Mouse (Mus musculus) heart, embryonic 11.5 days (tissue): Measurements from ENCODE around the gene Map4k3. TPM values are rescaled to one million over a fixed set of nuclear protein-coding genes. Genes with fewer than 3 reads are reported as not detected.

Experiments used
- ATAC-seq: fragments of 200-750 bp; cut with Nextera tagmentation; replicated peaks from 2 replicates; pipeline ENCODE4 v1.8.0; 2017; ENCODE audit warnings: moderate library complexity; ENCODE audit not compliant: insufficient number of reproducible peaks, low FRiP score, low TSS enrichment
- H3K27ac ChIP-seq: fragments of 300-500 bp; sonication (generic); 2 replicates; pipeline ENCODE4 v1.5.1; 2014; ENCODE audit warnings: mild to moderate bottlenecking, low read depth, low read length
- H3K27me3 ChIP-seq: fragments of 300-500 bp; sonication (generic); 2 replicates; pipeline ENCODE4 v1.6.1; 2014; ENCODE audit warnings: mild to moderate bottlenecking, low read length, mixed read lengths; ENCODE audit not compliant: control insufficient read depth, insufficient read depth
- H3K36me3 ChIP-seq: fragments of 300-500 bp; sonication (generic); 2 replicates; pipeline ENCODE4 v1.6.1; 2014; ENCODE audit warnings: mild to moderate bottlenecking, low read length, moderate library complexity, mixed read lengths; ENCODE audit not compliant: control insufficient read depth, insufficient read depth
- H3K4me1 ChIP-seq: fragments of 300-500 bp; sonication (generic); 2 replicates; pipeline ENCODE4 v1.6.1; 2014; ENCODE audit warnings: low read length; ENCODE audit not compliant: control insufficient read depth, insufficient read depth
- H3K4me2 ChIP-seq: fragments of 300-500 bp; sonication (generic); 2 replicates; pipeline ENCODE4 v1.6.1; 2014; ENCODE audit warnings: mild to moderate bottlenecking, moderate library complexity
- H3K4me3 ChIP-seq: fragments of 300-500 bp; sonication (generic); 2 replicates; pipeline ENCODE4 v1.5.1; 2014; ENCODE audit warnings: low read depth, low read length
- H3K9ac ChIP-seq: fragments of 300-500 bp; sonication (generic); 2 replicates; pipeline ENCODE4 v1.6.1; 2014; ENCODE audit warnings: mild to moderate bottlenecking, low read depth, low read length, moderate library complexity
- H3K9me3 ChIP-seq: fragments of 300-500 bp; sonication (generic); replicated peaks from 2 replicates; pipeline ENCODE4 v1.6.1; 2016; ENCODE audit warnings: low read length; ENCODE audit not compliant: control insufficient read depth
- WGBS: fragments of 180-500 bp; shearing (Covaris S2); extraction: QIAGEN DNeasy Blood & Tissue Kit; methylation state at CpG from one replicate; pipeline ENCODE4 v1.1.7; 2014; ENCODE audit not compliant: insufficient replicate concordance; 5-methylcytosine and 5-hydroxymethylcytosine counted together
- polyA plus RNA-seq: library from polyadenylated mRNA; unstranded; fragments of >200 nt; fragmentation: Nextera tagmentation; extraction: Ambion mirVana; gene quantifications from 2 replicates; pipeline ENCODE4 v1.2.1, GENCODE M21; 2014

Gene Map4k3
- polyA plus RNA-seq, 1 experiment from 2014 or later, result 20.4 TPM

- ATAC-seq, result no peak
- H3K9ac ChIP-seq, result no peak overlapping the region
Measured at GRCm38 (mm10) chr17:80662836-80663620, 65.3 kb downstream of the Map4k3 start.

GRCm38 (mm10) chr17:80661896-80662295, 66.4 kb downstream of the Map4k3 start:
- Histone ChIP-seq H3K4me3 (no peak overlapping the region), H3K36me3 (no peaks in the 10 kb centered on the region), H3K4me1 (no peaks in the 10 kb centered on the region), H3K9me3 (no peaks in the 10 kb centered on the region), H3K27me3 (no peaks in the 10 kb centered on the region), H3K27ac (no peak overlapping the region), H3K4me2 (no peak overlapping the region), H3K9ac (no peak overlapping the region)
- WGBS, result 80% methylated on average over 3 of the region's 3 CpGs
- no peak for ATAC-seq

More at GRCm38 (mm10) chr17:80662836-80663620, 65.3 kb downstream of the Map4k3 start:
- H3K36me3 ChIP-seq, result no peaks in the 10 kb centered on the region
- no peaks in the 10 kb centered on the region for H3K4me1 ChIP-seq
- no peak overlapping the region for H3K4me3 ChIP-seq
- H3K4me2 ChIP-seq, result no peak overlapping the region
- H3K9me3 ChIP-seq, result no peaks in the 10 kb centered on the region
- H3K27ac ChIP-seq, result no peak overlapping the region
- 69% methylated on average over 7 of the region's 7 CpGs for WGBS
- no peaks in the 10 kb centered on the region for H3K27me3 ChIP-seq

- ATAC-seq, result no peak
- 86% methylated on average over 15 of the region's 15 CpGs for WGBS
- Histone ChIP-seq H3K4me3 (no peak overlapping the region), H3K4me1 (no peaks in the 10 kb centered on the region), H3K27ac (no peak overlapping the region), H3K9me3 (no peaks in the 10 kb centered on the region), H3K4me2 (no peak overlapping the region), H3K27me3 (no peaks in the 10 kb centered on the region), H3K36me3 (no peaks in the 10 kb centered on the region), H3K9ac (no peak overlapping the region)
Measured at GRCm38 (mm10) chr17:80660707-80661380, 67.4 kb downstream of the Map4k3 start.

DNA sequence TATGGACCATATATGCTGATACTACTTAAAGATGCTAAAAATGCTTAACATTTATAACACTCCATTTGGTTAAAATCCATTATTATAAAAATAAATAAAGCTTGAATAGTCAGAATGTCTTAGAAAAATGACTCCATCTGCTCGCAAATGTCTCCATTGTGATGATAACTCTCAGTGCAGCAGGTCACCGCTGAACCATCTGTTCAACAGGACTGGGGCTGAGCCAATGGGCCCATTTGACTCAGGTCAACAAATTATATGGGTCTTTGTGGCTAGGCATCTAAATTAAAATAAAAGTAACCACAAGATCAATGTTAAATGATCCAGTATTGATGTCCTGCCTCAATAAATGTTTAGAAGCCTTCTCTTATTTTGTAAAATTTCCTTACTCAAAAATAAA, 68.1 kb downstream of the Map4k3 start:
- Histone ChIP-seq H3K4me2 (no peak overlapping the region), H3K9me3 (no peaks in the 10 kb centered on the region), H3K27me3 (no peaks in the 10 kb centered on the region), H3K9ac (no peak overlapping the region), H3K4me3 (no peak overlapping the region), H3K27ac (no peak overlapping the region), H3K4me1 (no peaks in the 10 kb centered on the region), H3K36me3 (0 out of 2 replicates have a peak, but pooled peaks cover 2% of the 10 kb centered on the region)
- no peak for ATAC-seq
- WGBS, result 83% methylated on average over 2 of the region's 2 CpGs

- Histone ChIP-seq H3K4me3 (no peak overlapping the region), H3K36me3 (0 out of 2 replicates have a peak, but pooled peaks cover 2% of the 10 kb centered on the region), H3K4me1 (no peaks in the 10 kb centered on the region), H3K4me2 (no peak overlapping the region), H3K27me3 (no peaks in the 10 kb centered on the region), H3K27ac (no peak overlapping the region), H3K9ac (no peak overlapping the region), H3K9me3 (no peaks in the 10 kb centered on the region)
- no peak for ATAC-seq
- WGBS, result 89% methylated on average over 5 of the region's 5 CpGs
Measured at GRCm38 (mm10) chr17:80659821-80660220, 68.5 kb downstream of the Map4k3 start.

DNA sequence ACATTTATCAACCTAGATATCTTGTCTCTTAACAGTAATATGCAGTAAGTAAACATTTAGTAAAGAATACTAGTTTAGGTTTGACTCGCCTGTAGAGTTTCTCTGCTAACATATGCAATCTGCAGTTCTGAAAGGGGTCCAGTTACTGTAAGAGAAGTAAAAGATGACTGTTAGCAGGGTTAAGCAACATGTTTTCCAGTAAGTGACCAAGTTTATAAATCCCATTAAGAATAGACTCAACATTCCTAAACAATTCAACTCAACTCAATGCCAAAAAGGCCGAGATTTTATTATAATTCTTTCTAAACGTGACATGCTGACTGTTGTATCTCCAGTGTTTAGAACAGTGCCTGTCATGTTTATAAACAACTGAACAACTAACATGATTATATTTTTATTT, 74.0 kb downstream of the Map4k3 start:
- no peak for ATAC-seq
- no peak overlapping the region for H3K27ac ChIP-seq
- H3K36me3 ChIP-seq, result peaks cover 7% of the 10 kb centered on the region; the same call in 1 of the 2 replicates
- no peaks in the 10 kb centered on the region for H3K9me3 ChIP-seq
- no peak overlapping the region for H3K4me3 ChIP-seq
- H3K9ac ChIP-seq, result no peak overlapping the region
- no peak overlapping the region for H3K4me2 ChIP-seq
- WGBS, result 78% methylated on average over 3 of the region's 3 CpGs
- H3K4me1 ChIP-seq, result no peaks in the 10 kb centered on the region
- H3K27me3 ChIP-seq, result no peaks in the 10 kb centered on the region

GRCm38 (mm10) chr17:80652740-80653139, 75.5 kb downstream of the Map4k3 start:
- 74% methylated on average over 6 of the region's 6 CpGs for WGBS
- peaks cover 16% of the 10 kb centered on the region for H3K36me3 ChIP-seq

DNA sequence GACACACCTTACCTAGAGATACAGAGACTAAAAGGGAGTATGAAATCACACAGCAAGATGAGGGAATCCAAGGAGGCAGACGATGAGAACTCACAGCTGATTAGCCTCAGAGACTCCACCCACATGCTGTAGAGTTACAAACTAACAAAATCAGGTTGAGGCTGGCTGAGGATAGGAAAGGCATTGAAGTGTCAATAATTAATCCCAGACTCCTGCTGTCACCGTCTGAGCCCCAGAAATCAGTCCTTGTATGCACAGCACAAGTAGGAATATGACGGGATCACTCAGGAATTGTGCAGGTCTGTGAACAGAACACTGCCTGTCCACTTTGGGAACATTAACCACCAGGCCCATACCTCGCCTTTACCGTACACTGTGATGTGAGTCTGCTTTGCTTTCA, 81.4 kb downstream of the Map4k3 start:
- 63% methylated on average over 5 of the region's 5 CpGs for WGBS
- Histone ChIP-seq H3K9me3 (no peaks in the 10 kb centered on the region), H3K4me1 (0 out of 2 replicates have a peak, but pooled peaks cover 4% of the 10 kb centered on the region), H3K36me3 (peaks cover 20% of the 10 kb centered on the region), H3K27me3 (no peaks in the 10 kb centered on the region), H3K4me2 (no peak overlapping the region), H3K27ac (no peak overlapping the region), H3K9ac (no peak overlapping the region), H3K4me3 (no peak overlapping the region)
- no peak for ATAC-seq

More at GRCm38 (mm10) chr17:80652740-80653139, 75.5 kb downstream of the Map4k3 start:
- H3K27me3 ChIP-seq, result no peaks in the 10 kb centered on the region
- H3K4me2 ChIP-seq, result no peak overlapping the region
- no peak overlapping the region for H3K27ac ChIP-seq
- no peak for ATAC-seq
- H3K4me1 ChIP-seq, result no peaks in the 10 kb centered on the region
- H3K4me3 ChIP-seq, result no peak overlapping the region
- H3K9me3 ChIP-seq, result no peaks in the 10 kb centered on the region
- no peak overlapping the region for H3K9ac ChIP-seq
